Mouse (Mus musculus): ENCODE data around the gene Pik3cd. TPM values are rescaled to one million over a fixed set of nuclear protein-coding genes. Genes with fewer than 3 reads are reported as not detected.

Gene Pik3cd
- polyA plus RNA-seq, 1 experiment from 2014 or later: 3.8 TPM

DNA sequence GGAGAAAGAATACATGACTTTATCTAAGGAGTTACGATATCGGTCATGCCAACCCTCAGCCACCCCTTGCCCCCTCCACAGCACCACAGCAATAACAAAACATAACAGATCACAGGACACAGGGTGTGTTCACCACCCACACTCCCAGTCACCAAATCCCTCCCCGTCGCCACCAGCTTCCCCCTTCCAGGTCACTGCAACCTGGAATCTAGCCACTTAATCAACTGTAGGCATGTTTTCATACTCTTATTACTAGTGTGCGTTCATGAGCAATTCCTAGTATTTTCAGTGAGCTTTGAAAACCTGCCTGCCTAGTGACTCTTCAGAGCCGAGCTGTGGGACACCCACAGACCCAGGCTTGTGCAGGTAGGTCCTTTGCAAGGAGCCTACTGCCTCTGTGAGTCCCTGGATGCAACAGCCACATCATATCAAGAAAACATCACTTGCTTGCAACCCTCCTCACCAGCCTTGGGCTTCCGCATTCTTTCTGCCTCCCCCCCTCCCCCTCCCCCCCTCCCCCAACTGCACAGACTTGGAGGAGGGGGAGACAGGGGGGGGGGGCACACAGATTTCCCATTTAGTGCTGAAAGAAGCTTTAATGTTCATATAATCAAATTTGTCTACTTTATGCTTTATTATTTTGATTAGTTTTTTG lies 38.4 kb downstream of the Pik3cd start:
- ATAC-seq (ENCODE audit: insufficient number of reproducible peaks, insufficient read depth, low FRiP score, low TSS enrichment, low read depth): no peak
- H3K9me3 ChIP-seq: no peaks in the 10 kb centered on the region
- H3K9ac ChIP-seq (replicated peaks): no peak overlapping the region; the same call in 1 of the 2 replicates
- no peaks in the 10 kb centered on the region for H3K27me3 ChIP-seq
- no peak overlapping the region for H3K27ac ChIP-seq
- H3K4me2 ChIP-seq: no peak overlapping the region
- H3K36me3 ChIP-seq: no peaks in the 10 kb centered on the region
- 74% methylated on average over 7 of the region's 7 CpGs for WGBS
- no peak overlapping the region for H3K4me3 ChIP-seq (replicated peaks)
- H3K4me1 ChIP-seq (replicated peaks): 0 out of 2 replicates have a peak, but pooled peaks cover 3% of the 10 kb centered on the region

DNA sequence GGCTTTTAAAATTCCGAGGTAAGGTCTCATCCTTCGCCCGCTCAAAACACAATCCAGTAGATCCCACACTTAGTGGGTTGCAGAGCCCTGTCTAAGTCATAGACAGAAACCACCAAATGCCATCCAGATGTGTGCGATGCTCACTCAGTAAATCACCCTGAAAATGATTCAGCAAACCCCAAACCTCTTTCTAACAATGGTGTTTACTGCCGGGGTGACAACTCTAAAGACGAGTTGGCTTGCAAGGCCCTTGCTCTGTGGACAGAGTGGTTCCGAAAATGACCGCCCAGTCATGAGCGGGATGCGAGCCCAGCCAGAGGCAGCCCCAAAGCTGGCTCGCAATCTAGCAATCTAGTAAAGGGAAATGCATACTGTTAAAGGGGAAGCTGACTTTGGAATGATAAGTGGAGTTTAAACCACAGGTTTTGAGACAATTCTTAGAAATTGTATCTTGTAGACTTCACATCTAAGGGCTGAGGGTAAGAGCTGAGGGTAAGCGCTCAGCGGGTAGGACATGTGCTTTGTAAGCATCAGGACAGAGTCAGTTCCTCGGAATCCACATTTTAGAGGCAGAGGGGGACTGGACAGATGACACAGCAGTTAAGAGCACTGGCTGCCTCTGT lies 40.3 kb downstream of the Pik3cd start:
- Histone ChIP-seq H3K4me1 (replicated peaks) (0 out of 2 replicates have a peak, but pooled peaks cover 5% of the 10 kb centered on the region), H3K4me3 (replicated peaks) (no peak overlapping the region), H3K27me3 (no peaks in the 10 kb centered on the region), H3K9me3 (no peaks in the 10 kb centered on the region), H3K27ac (no peak overlapping the region), H3K4me2 (no peak overlapping the region), H3K36me3 (no peaks in the 10 kb centered on the region), H3K9ac (replicated peaks) (no peak overlapping the region)
- ATAC-seq (ENCODE audit: insufficient number of reproducible peaks, insufficient read depth, low FRiP score, low TSS enrichment, low read depth): no peak
- whole genome bisulfite sequencing: 80% methylated on average over 14 of the region's 14 CpGs

- no peak overlapping the region for H3K9ac ChIP-seq (replicated peaks)
- no peak for ATAC-seq (ENCODE audit: insufficient number of reproducible peaks, insufficient read depth, low FRiP score, low TSS enrichment, low read depth)
- H3K27me3 ChIP-seq: no peaks in the 10 kb centered on the region
- no peak overlapping the region for H3K4me3 ChIP-seq (replicated peaks)
- H3K36me3 ChIP-seq: no peaks in the 10 kb centered on the region
- H3K4me1 ChIP-seq (replicated peaks): 0 out of 2 replicates have a peak, but pooled peaks cover 5% of the 10 kb centered on the region
- no peaks in the 10 kb centered on the region for H3K9me3 ChIP-seq
- 86% methylated on average over 7 of the region's 7 CpGs for WGBS
- H3K27ac ChIP-seq: no peak overlapping the region
- H3K4me2 ChIP-seq: no peak overlapping the region
Measured at GRCm38 (mm10) chr4:149660598-149660997, 41.8 kb downstream of the Pik3cd start.

- no peak for ATAC-seq (ENCODE audit: insufficient number of reproducible peaks, insufficient read depth, low FRiP score, low TSS enrichment, low read depth)
- Histone ChIP-seq H3K27me3 (no peaks in the 10 kb centered on the region), H3K4me1 (replicated peaks) (0 out of 2 replicates have a peak, but pooled peaks cover 5% of the 10 kb centered on the region), H3K9me3 (no peaks in the 10 kb centered on the region), H3K4me3 (replicated peaks) (no peak overlapping the region), H3K27ac (no peak overlapping the region), H3K4me2 (no peak overlapping the region), H3K9ac (replicated peaks) (no peak overlapping the region), H3K36me3 (0 out of 2 replicates have a peak, but pooled peaks cover 2% of the 10 kb centered on the region)
- 74% methylated on average over 25 of the region's 25 CpGs for WGBS
Measured at GRCm38 (mm10) chr4:149659495-149660116, 42.8 kb downstream of the Pik3cd start.

GRCm38 (mm10) chr4:149657858-149658416 lies 44.4 kb downstream of the Pik3cd start:
- no peak overlapping the region for H3K9ac ChIP-seq (replicated peaks)
- no peaks in the 10 kb centered on the region for H3K9me3 ChIP-seq
- 74% methylated on average over 11 of the region's 11 CpGs for WGBS
- no peak overlapping the region for H3K4me2 ChIP-seq
- H3K27me3 ChIP-seq: no peaks in the 10 kb centered on the region
- no peak overlapping the region for H3K27ac ChIP-seq
- H3K4me1 ChIP-seq (replicated peaks): 0 out of 2 replicates have a peak, but pooled peaks cover 2% of the 10 kb centered on the region
- peaks cover 19% of the 10 kb centered on the region for H3K36me3 ChIP-seq
- no peak for ATAC-seq (ENCODE audit: insufficient number of reproducible peaks, insufficient read depth, low FRiP score, low TSS enrichment, low read depth)
- no peak overlapping the region for H3K4me3 ChIP-seq (replicated peaks)

DNA sequence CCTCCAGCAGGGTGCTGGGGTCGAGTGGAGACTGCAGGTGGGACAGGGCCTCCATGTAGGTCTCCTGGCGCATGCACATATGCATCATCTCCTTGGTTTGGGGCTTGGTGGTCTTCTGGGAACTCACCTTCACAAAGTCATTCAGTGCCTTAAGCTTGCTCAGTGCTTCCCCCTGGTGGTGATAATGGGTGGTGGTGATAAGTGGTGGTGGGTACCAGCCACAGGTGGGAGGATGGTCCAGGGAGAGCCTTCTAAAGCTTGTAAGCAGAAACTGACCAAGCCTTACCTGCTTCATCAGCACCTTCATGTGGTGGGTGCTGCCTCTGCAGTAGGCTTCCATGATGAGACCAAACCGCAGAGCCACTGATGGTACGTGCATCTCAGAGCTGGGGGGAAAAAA lies 48.1 kb downstream of the Pik3cd start:
- WGBS: 90% methylated on average over 4 of the region's 4 CpGs
- no peak overlapping the region for H3K27ac ChIP-seq
- H3K36me3 ChIP-seq: peaks cover 46% of the 10 kb centered on the region
- 0 out of 2 replicates have a peak, but pooled peaks cover 2% of the 10 kb centered on the region for H3K4me1 ChIP-seq (replicated peaks)
- H3K27me3 ChIP-seq: no peaks in the 10 kb centered on the region
- no peak overlapping the region for H3K4me2 ChIP-seq
- no peak for ATAC-seq (ENCODE audit: insufficient number of reproducible peaks, insufficient read depth, low FRiP score, low TSS enrichment, low read depth)
- no peak overlapping the region for H3K9ac ChIP-seq (replicated peaks)
- H3K4me3 ChIP-seq (replicated peaks): no peak overlapping the region
- H3K9me3 ChIP-seq: no peaks in the 10 kb centered on the region

- Histone ChIP-seq H3K4me2 (no peak overlapping the region), H3K9ac (replicated peaks) (no peak overlapping the region), H3K36me3 (peaks cover 82% of the 10 kb centered on the region), H3K4me3 (replicated peaks) (no peak overlapping the region), H3K27me3 (no peaks in the 10 kb centered on the region), H3K9me3 (no peaks in the 10 kb centered on the region), H3K27ac (no peak overlapping the region), H3K4me1 (replicated peaks) (no peaks in the 10 kb centered on the region)
- WGBS: 73% methylated on average over 24 of the region's 24 CpGs
- no peak for ATAC-seq (ENCODE audit: insufficient number of reproducible peaks, insufficient read depth, low FRiP score, low TSS enrichment, low read depth)
Measured at GRCm38 (mm10) chr4:149650493-149651193, 51.7 kb downstream of the Pik3cd start.

- H3K9me3 ChIP-seq: no peaks in the 10 kb centered on the region
- peaks cover 89% of the 10 kb centered on the region for H3K36me3 ChIP-seq
- no peak overlapping the region for H3K9ac ChIP-seq (replicated peaks)
- H3K27me3 ChIP-seq: no peaks in the 10 kb centered on the region
- no peak overlapping the region for H3K4me3 ChIP-seq (replicated peaks)
- no peak for ATAC-seq (ENCODE audit: insufficient number of reproducible peaks, insufficient read depth, low FRiP score, low TSS enrichment, low read depth)
- no peaks in the 10 kb centered on the region for H3K4me1 ChIP-seq (replicated peaks)
- H3K27ac ChIP-seq: no peak overlapping the region
- no peak overlapping the region for H3K4me2 ChIP-seq
- 79% methylated on average over 20 of the region's 20 CpGs for WGBS
Measured at GRCm38 (mm10) chr4:149648031-149648805, 54.2 kb downstream of the Pik3cd start.

DNA sequence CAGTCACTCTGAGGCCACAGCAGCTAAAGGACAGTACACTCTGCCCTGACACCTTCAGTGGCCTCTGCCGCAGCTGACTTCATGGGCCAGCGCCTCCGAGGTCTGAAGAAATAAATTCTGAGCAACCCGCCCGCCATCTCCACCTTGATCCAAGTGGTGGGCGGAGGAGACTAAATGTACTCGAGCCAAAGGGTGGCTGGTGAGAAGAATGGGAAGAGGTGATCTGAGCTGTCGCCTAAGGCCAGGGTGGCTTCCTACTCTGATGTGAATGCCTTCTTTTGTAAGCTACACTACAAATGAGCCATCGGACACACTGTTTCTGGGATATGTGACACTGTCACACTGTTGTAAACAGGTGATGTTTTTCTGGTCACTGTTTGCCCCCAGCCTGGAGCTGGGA lies 56.6 kb downstream of the Pik3cd start:
- ATAC-seq (ENCODE audit: insufficient number of reproducible peaks, insufficient read depth, low FRiP score, low TSS enrichment, low read depth): no peak
- no peak overlapping the region for H3K4me3 ChIP-seq (replicated peaks)
- peaks cover 96% of the 10 kb centered on the region for H3K36me3 ChIP-seq
- 90% methylated on average over 9 of the region's 9 CpGs for WGBS
- no peak overlapping the region for H3K27ac ChIP-seq
- no peak overlapping the region for H3K4me2 ChIP-seq
- no peak overlapping the region for H3K9ac ChIP-seq (replicated peaks)
- H3K9me3 ChIP-seq: no peaks in the 10 kb centered on the region
- H3K27me3 ChIP-seq: no peaks in the 10 kb centered on the region
- H3K4me1 ChIP-seq (replicated peaks): no peaks in the 10 kb centered on the region

GRCm38 (mm10) chr4:149641956-149642355 lies 60.4 kb downstream of the Pik3cd start:
- ATAC-seq (ENCODE audit: insufficient number of reproducible peaks, insufficient read depth, low FRiP score, low TSS enrichment, low read depth): no peak
- Histone ChIP-seq H3K4me1 (replicated peaks) (no peaks in the 10 kb centered on the region), H3K27ac (no peak overlapping the region), H3K36me3 (peaks cover 94% of the 10 kb centered on the region), H3K27me3 (no peaks in the 10 kb centered on the region), H3K4me3 (replicated peaks) (no peak overlapping the region), H3K4me2 (no peak overlapping the region), H3K9me3 (no peaks in the 10 kb centered on the region), H3K9ac (replicated peaks) (no peak overlapping the region)
- WGBS: 89% methylated on average over 5 of the region's 5 CpGs

Data from limb, embryonic 12.5 days (tissue).